In the genomic region with DNA sequence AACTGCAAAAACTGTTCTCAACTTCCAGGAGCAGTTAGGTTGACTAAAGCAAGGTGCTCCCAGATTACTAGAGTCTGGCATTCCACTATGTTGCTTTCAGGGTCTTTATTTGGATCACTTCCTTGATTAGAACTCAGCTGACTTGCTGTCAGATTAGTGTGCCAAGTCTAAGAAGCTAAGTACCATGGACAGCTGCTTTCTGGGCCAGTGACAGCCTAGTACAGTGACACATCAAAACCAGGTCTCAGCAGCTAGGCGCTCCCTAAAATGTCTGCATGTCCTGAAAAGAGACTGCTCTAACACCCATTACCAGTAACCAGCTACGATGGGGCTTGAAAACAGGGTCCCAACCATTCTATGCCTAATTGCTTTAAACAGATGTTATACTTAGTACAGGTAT, we compare ENCODE assay signal across 7 mouse cellular contexts. TPM values are rescaled to one million over a fixed set of nuclear protein-coding genes. Genes with fewer than 3 reads are reported as not detected.
A peak's percentile ranks its signal among the peaks of the same experiment; 100 is the strongest.
DNase-seq lines count a peak whose midpoint lies in the region; ATAC-seq and TF ChIP-seq lines count a peak whose summit lies in the region.

No protein-coding gene starts in this region.

- in situ Hi-C loops in CH12.LX (cut with MboI; ENCODE audit: low pct_ligation_motif_present, low pct_unique_long_range_greater_than_20kb, low sequenced_read_pairs) = no loop called here

- WGBS in kidney, embryonic 14.5 days = 51% methylated on average over 2 of the region's 2 CpGs
- 53% methylated on average over 2 of the region's 2 CpGs for WGBS in kidney, embryonic 15.5 days

- no peaks in the 10 kb centered on the region for H3K79me2 ChIP-seq in CH12.LX (replicated peaks; ENCODE audit: control insufficient read depth, extremely low read depth, insufficient read depth, poor library complexity, severe bottlenecking)

- H3K36me3 ChIP-seq in kidney, embryonic 14.5 days (ENCODE audit: control insufficient read depth, insufficient read depth, low read length) = no peaks in the 10 kb centered on the region
- no peaks in the 10 kb centered on the region for H3K36me3 ChIP-seq in kidney, embryonic 15.5 days
- no peaks in the 10 kb centered on the region for H3K36me3 ChIP-seq in CH12.LX (replicated peaks in 1 of 2; ENCODE audit: control insufficient read depth in 1 of 2, insufficient read depth in 1 of 2, low read length in 1 of 2)

- no peak for TF ChIP-seq POLR2A in CH12.LX (IDR thresholded peaks at IDR 0.05; ENCODE audit: low read depth, low read length)

- TF ChIP-seq RAD21 in CH12.LX (IDR thresholded peaks at IDR 0.05; ENCODE audit: low read depth, low read length) = no peak

- no peaks in the 10 kb centered on the region for H3K4me1 ChIP-seq in kidney, embryonic 14.5 days (ENCODE audit: control insufficient read depth, insufficient read depth, low read length)
- H3K4me1 ChIP-seq in kidney, embryonic 15.5 days = no peaks in the 10 kb centered on the region
- H3K4me1 ChIP-seq in CH12.LX (ENCODE audit: control insufficient read depth in 1 of 2, insufficient read depth in 2 of 2) = no peaks in the 10 kb centered on the region

- no peak for TF ChIP-seq EP300 in CH12.LX (IDR thresholded peaks at IDR 0.05; ENCODE audit: low read length)

- no peak for TF ChIP-seq CTCF in CH12.LX (conservative IDR thresholded peaks at IDR 0.05 in 1 of 2, IDR thresholded peaks at IDR 0.05 in 1 of 2; ENCODE audit: low read depth in 2 of 2, low read length in 2 of 2)

- no peak overlapping the region for H3K27ac ChIP-seq in kidney, embryonic 14.5 days (ENCODE audit: low read depth, low read length)
- H3K27ac ChIP-seq in kidney, embryonic 15.5 days = no peak overlapping the region
- H3K27ac ChIP-seq in CH12.LX (ENCODE audit: insufficient read depth, low read depth) = no peak overlapping the region

- DNase-seq in CH12.LX (ENCODE audit: extremely low read depth) = peak; percentile 18
- DNase-seq in R1 (ENCODE audit: low read depth, low spot score) = peak; percentile 62
- peak; percentile 68 for DNase-seq in heart, postnatal 4 days
- DNase-seq in urinary bladder, postnatal 4 days (ENCODE audit: low spot score in 2 of 2) = no peak
- DNase-seq in natural killer cell, adult 2 months (ENCODE audit: low spot score in 2 of 2) = no peak

- no peak overlapping the region for H3K4me2 ChIP-seq in kidney, embryonic 14.5 days (replicated peaks; ENCODE audit: low read depth, low read length)
- no peak overlapping the region for H3K4me2 ChIP-seq in kidney, embryonic 15.5 days
- H3K4me2 ChIP-seq in CH12.LX (ENCODE audit: insufficient read depth, low read depth, poor library complexity, severe bottlenecking) = no peak overlapping the region

- H3K27me3 ChIP-seq in kidney, embryonic 14.5 days (ENCODE audit: control insufficient read depth, insufficient read depth, low read length) = no peaks in the 10 kb centered on the region
- no peaks in the 10 kb centered on the region for H3K27me3 ChIP-seq in kidney, embryonic 15.5 days
- no peaks in the 10 kb centered on the region for H3K27me3 ChIP-seq in CH12.LX (replicated peaks)

- no peak overlapping the region for H3K9ac ChIP-seq in kidney, embryonic 14.5 days (ENCODE audit: low read depth, low read length)
- no peak overlapping the region for H3K9ac ChIP-seq in kidney, embryonic 15.5 days
- no peak overlapping the region for H3K9ac ChIP-seq in CH12.LX (ENCODE audit: insufficient read depth, low read depth)

- no peaks in the 10 kb centered on the region for H3K9me3 ChIP-seq in kidney, embryonic 14.5 days (ENCODE audit: control insufficient read depth, low read length)
- no peaks in the 10 kb centered on the region for H3K9me3 ChIP-seq in kidney, embryonic 15.5 days (replicated peaks)
- H3K9me3 ChIP-seq in CH12.LX (replicated peaks; ENCODE audit: low read length) = no peaks in the 10 kb centered on the region

- no peak overlapping the region for H3K4me3 ChIP-seq in kidney, embryonic 14.5 days (ENCODE audit: low read length)
- H3K4me3 ChIP-seq in kidney, embryonic 15.5 days (replicated peaks) = no peak overlapping the region
- no peak overlapping the region for H3K4me3 ChIP-seq in CH12.LX (replicated peaks in 1 of 3; ENCODE audit: low read depth in 2 of 3, low read length in 2 of 3, poor library complexity in 1 of 3)

- dilution Hi-C loops in CH12.LX (cut with MboI; ENCODE audit: extremely low pct_ligation_motif_present, extremely low pct_unique_long_range_greater_than_20kb, low sequenced_read_pairs) = no loop called here

- 0 out of 2 replicates have a peak, but pooled peaks have one; percentile 66 for ATAC-seq in kidney, embryonic 14.5 days (ENCODE audit: low FRiP score, low TSS enrichment)
- ATAC-seq in kidney, embryonic 15.5 days (replicated peaks; ENCODE audit: low FRiP score) = no peak

TF ChIP-seq in CH12.LX, 34 proteins besides CTCF, POLR2A, EP300 and RAD21:
- TF ChIP-seq KAT2A (IDR thresholded peaks at IDR 0.05; ENCODE audit: insufficient replicate concordance, low read length) = no peak
- TF ChIP-seq MEF2A (IDR thresholded peaks at IDR 0.05; ENCODE audit: borderline replicate concordance, low read depth, low read length) = no peak
- TF ChIP-seq ETS1 (conservative IDR thresholded peaks at IDR 0.05; ENCODE audit: low read depth, low read length) = no peak
- no peak for TF ChIP-seq JUND (conservative IDR thresholded peaks at IDR 0.05; ENCODE audit: low read depth, low read length)
- TF ChIP-seq NELFE (IDR thresholded peaks at IDR 0.05; ENCODE audit: low read depth, low read length) = no peak
- TF ChIP-seq UBTF (IDR thresholded peaks at IDR 0.05; ENCODE audit: low read depth, low read length) = no peak
- TF ChIP-seq POLR2AphosphoS2 (IDR thresholded peaks at IDR 0.05; ENCODE audit: low read depth, low read length) = no peak
- no peak for TF ChIP-seq MXI1 (IDR thresholded peaks at IDR 0.05; ENCODE audit: low read depth, low read length)
- no peak for TF ChIP-seq PAX5 (IDR thresholded peaks at IDR 0.05; ENCODE audit: low read length)
- TF ChIP-seq IRF4 (IDR thresholded peaks at IDR 0.05; ENCODE audit: low read depth, low read length) = no peak
- TF ChIP-seq MYC (IDR thresholded peaks at IDR 0.05; ENCODE audit: low read depth, low read length) = no peak
- TF ChIP-seq TCF12 (IDR thresholded peaks at IDR 0.05; ENCODE audit: low read depth, low read length) = no peak
- TF ChIP-seq RCOR1 (conservative IDR thresholded peaks at IDR 0.05; ENCODE audit: low read depth, low read length) = no peak
- TF ChIP-seq ZKSCAN1 (IDR thresholded peaks at IDR 0.05; ENCODE audit: borderline replicate concordance, low read depth, low read length) = no peak

RNA-seq across cellular contexts. Expression of gene Slc24a2, which starts 8.7 kb away (rescaled TPM):
- not detected in 2 replicates for polyA plus RNA-seq in kidney, embryonic 14.5 days (2014; fragmentation: Nextera tagmentation; extraction: Ambion mirVana)
- polyA plus RNA-seq in kidney, embryonic 15.5 days (2015; fragmentation: Nextera tagmentation; extraction: Ambion mirVana) = 0.19 TPM in 1 of 2 replicates, not detected in the other
- total RNA-seq in CH12.LX (2012; rRNA removed) = not detected in 2 replicates
- not detected in 2 replicates for total RNA-seq in CH12.LX (2014; rRNA removed)
- polyA plus RNA-seq in CH12.LX (2012; ENCODE audit: insufficient read length, low read depth) = not detected in 2 replicates
- 1 to 10 TPM; 7.1 to 8.3 TPM for total RNA-seq in heart, postnatal 4 days (2021)

Comparison
In these comparisons a context has a peak if more than half of its experiments do, and no peak if none do; other contexts are left out.
1. DNase-seq: peak in CH12.LX (single experiment), R1 (single experiment) and heart, postnatal 4 days (single experiment); none in urinary bladder, postnatal 4 days (0 of 2) and natural killer cell, adult 2 months (0 of 2).